Mouse (Mus musculus) lung, adult 2 months (tissue): ENCODE results near the gene Galns.

ENCODE experiments used
- CTCF ChIP-seq: fragments of 200-500 bp; IDR thresholded peaks from 2 replicates; pipeline ENCODE4 v1.5.1; 2011; ENCODE audit warnings: mild to moderate bottlenecking, low read length, control low read depth; ENCODE audit not compliant: insufficient read depth
- POLR2A ChIP-seq: fragments of 200-500 bp; IDR thresholded peaks from 2 replicates; pipeline ENCODE4 v1.6.1; 2011; ENCODE audit warnings: low read depth, mild to moderate bottlenecking, control low read depth, low read length, borderline replicate concordance; ENCODE audit errors: extremely low read depth

GRCm38 (mm10) chr8:122546066-122546755, 65.1 kb downstream of the Galns start:
- TF ChIP-seq POLR2A: no peak
- TF ChIP-seq CTCF: no peak
